Mouse (Mus musculus) left cerebral cortex, adult 11 months (tissue): ENCODE data around the gene Zfp277.

Experiments used
- DNase-seq: peaks from one replicate; pipeline ENCODE4 v3.0.0; 2022; ENCODE audit warnings: low spot score

Gene Zfp277

GRCm38 (mm10) chr12:40445648-40446449 is at the start of gene Zfp277, which contains the start of gene Dock4:
Gene Zfp277, minus strand, starts transcription at chr12:40445902.
Gene Dock4, plus strand, starts transcription at chr12:40445952.
- DNase-seq = peak; percentile 99

DNA sequence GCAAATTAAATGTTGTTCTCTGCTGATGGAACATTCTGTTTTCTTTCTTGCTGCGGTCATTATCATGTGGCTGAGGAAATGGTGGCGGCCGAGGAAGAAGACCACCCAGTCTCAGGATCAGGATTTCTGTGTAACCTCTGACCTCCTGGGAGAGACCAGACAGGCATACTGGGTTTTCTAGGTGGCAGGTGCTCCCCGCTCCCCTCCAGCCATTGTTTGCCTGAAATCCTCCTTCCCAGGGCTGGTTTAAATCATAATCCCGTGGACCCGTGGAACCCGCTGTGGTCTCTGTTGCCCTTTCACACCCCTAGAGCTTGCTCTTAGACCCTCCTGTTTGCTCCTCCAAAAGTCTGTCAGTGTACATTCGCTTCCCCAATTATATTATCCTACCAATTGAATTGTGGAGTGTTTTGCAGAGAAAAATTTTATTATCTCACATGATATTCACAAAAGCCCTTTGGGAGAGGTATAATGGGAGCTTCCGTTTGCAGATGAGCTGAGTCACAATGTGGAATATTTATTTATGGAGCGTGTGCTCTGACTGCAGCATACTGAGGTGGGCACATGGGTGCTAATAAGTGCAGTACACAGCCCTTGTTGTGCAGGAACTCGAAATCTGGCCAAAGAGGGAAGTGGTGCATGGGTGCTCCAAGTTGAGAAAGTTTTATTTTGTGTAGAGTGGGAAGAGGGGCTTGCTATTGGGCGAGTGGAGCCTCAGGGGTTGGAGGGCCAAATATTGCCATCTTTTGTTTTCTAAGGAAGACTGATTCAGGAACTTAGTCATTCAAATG is 40.5 kb upstream of the Zfp277 start:
- DNase-seq = no peak

DNA sequence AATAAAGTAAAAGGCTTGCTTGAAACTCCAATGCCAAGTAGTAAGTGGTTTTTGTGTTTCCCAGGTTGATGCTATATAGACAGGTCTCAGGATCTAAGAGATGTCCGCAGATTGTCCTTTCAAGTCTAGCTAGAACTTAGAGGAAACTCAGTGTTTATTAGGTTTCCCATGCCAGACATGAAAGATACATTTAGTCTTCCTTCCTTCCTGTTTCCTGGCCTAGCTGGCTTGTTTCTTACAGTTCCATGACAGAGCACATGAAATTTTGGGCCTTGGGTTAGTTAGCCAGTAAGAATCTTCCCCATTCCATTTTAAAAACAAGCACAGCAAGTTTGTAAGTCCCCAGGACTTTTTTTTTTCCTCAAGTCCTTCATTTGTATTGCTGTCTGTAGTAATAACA is 39.5 kb upstream of the Zfp277 start:
- no peak for DNase-seq

GRCm38 (mm10) chr12:40484224-40484623 is 38.5 kb upstream of the Zfp277 start:
- peak; percentile 27 for DNase-seq

DNA sequence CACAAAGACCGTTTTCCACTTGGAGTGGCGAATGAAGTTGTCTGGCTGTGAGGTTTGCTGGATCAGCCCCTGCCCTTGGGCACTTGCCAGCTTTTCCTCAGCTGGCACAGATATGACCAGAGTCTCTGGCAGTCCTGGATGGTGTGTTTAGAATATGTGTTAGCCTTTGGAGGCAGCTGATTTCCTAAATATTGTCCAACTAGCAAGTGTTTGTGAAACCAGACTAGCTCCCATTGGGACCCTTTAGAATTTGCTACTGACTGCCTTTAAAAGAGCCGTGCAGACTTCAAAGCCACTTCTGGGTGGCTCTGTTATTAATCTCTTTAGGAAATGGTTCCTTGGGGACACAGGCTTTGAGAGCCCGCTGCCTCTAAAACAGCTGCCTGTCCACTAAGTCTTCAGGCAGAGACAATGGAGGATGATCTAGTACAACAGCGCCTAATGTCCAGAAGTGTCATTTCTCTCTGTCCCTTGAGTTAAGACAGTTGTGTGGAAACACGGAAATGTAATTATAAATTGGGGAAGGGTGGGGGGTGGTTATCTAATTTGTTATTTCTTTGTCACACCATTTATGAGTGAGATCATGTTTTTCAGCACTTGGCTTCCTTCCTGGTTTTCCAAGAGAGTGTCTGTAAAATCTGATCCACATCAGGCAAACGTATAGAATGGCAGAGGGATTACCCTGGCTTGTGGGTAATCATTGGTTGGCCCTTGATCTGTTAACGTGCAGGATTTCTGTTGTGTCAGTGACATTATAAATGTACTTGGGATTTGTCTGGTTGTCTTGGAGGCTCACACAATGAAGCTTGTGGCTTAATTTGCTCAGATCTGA is 32.1 kb upstream of the Zfp277 start:
- DNase-seq = no peak

DNA sequence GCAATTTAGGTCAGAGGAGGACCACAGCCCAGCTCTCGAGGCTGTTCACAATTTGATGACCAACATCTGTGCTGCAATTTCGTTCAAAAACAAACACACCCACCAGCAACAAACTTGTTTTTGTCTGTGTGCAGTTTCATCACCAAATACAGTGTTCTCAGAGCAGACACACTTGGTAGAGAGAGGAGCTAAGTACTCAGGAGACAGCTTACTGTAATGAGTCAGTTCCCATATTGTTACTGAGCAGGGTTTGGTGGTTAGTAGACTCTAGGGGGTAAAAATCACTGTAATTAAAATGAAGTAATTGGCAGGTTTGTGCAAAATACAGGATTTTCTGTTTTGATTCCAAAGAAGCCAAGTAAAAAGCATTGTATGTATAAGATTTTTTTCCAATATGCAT is 28.0 kb upstream of the Zfp277 start:
- DNase-seq = no peak

DNA sequence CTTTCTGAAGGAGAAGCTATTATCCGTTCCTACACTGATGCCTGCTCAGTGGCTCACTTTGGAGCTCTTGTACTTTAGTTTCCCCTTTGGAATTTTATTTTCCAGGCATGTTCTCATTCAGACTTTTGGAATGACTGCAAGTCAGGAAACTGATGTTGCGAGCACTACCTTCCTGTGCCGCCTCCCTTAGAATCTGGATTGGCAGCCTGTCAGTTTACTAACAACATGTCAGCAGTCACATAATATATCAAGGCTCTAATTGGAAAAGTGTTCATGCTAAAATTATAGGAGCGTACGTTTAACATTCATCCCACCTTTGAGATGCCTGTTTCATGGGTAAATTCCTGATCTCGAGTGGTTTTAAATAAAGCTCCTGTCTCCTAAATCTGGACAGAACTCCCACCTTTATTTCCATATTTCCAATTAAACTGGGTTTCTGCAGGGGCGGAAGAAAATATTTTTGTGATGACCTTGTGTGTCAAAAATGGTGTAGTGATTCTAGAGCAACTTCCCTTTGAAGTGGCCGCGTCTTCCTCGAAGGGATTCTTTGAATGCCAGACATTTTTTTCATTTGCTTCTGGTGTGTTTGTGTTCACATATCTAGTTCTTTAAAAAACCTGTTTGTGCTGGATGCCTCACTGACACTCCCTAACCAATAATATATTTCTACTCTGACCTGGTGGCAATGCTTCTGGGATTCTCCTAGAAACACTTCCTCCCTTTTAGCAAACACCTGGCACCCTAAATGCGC is 26.1 kb upstream of the Zfp277 start:
- DNase-seq = no peak

- no peak for DNase-seq
Observed at GRCm38 (mm10) chr12:40469009-40469408, 23.3 kb upstream of the Zfp277 start.

DNA sequence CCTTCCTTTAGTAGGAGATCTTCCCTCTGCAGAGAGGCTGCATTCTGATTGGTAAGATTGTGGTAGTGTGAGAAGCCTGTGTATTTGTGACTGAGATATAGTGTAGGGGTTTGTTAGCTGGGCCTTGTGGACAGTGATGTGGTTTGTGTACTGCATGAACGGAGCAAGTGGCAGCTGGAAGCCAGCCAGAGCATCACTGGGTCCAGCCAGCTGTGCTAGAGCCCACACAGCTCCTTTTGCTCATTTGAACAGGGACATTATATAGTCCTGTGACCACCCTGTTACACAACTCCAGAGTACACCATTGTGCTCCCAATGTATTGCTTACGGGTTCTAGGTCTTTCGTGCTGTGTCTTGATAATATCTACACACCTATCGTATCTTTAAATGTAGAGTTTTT is 22.5 kb upstream of the Zfp277 start:
- DNase-seq = peak; percentile 47

DNA sequence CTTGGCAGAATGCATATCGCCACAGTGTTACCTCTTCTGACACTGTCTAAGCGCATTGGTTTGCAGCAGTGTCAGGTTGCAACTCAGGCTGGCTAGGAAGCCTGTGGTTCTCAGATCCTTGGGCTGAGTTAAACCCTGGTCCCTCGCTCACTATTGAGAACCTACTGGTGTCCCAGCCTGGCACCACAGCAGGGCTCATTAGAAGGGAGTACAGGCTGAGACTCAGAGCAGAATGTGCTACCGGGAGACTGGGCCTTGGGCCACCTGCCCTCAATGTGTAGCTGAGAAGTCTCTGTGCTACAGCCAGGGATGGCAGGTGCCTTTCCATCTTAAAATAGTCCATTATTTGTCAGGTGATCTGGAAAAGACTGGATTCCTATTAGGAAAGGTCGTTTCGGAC is 18.6 kb upstream of the Zfp277 start:
- peak; percentile 23 for DNase-seq

- no peak for DNase-seq
Observed at GRCm38 (mm10) chr12:40463828-40464227, 18.1 kb upstream of the Zfp277 start.

DNA sequence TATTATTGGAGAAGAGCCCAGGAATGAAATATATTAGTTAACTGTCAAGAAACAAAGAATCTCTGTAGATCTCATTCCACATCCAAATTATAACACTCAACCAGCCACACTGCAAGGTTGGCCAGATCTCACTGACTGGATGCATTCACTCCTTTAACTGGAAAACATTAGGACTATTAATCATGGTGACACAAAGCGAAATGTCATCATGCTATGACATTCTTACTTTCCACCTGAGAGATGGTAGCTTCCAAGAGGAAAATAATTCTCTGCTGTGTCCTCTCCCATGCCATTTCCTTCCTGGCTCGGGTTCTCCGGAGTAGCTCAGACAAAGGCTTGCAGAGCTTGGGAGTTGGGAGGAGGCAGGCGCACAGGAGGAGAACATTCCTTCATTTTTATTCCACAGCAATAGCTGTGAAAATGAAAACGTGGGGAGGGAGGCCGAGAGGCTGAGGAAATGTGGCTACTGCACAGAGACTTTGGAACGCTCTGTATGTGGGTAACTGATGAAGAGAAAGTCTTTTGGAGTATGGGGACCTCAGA is 17.1 kb upstream of the Zfp277 start:
- no peak for DNase-seq

DNA sequence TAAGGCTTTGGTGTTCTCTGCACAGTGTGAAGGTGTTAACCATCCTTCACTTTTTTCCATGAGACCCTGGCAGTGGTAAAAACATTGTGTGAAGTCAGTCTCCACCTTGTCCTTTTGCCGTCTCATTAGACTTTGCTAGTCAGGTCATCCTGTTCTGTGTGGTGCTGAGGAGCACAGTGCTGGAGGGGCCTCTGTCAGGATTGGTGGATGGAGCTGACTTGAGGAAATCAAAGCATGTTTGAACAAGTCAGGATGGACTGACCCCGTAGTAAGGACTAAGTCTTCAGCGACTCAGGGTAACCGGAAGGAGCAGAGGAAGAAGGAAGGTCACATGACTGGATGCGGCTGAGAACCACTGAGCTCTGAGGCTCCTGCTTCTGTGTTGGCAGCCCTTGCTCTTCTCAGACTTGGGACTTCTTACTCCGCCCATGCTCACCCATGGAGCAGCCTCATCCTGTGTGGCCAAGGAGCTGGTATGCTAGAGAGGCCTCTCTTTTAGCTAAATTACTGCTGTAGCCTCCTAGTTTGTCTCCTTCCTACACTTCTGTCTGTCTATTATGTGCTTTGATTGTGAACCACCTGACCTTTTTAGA is 14.1 kb upstream of the Zfp277 start:
- no peak for DNase-seq

GRCm38 (mm10) chr12:40458977-40459376 is 13.3 kb upstream of the Zfp277 start:
- no peak for DNase-seq

GRCm38 (mm10) chr12:40456517-40456916 is 10.8 kb upstream of the Zfp277 start:
- DNase-seq = no peak

DNA sequence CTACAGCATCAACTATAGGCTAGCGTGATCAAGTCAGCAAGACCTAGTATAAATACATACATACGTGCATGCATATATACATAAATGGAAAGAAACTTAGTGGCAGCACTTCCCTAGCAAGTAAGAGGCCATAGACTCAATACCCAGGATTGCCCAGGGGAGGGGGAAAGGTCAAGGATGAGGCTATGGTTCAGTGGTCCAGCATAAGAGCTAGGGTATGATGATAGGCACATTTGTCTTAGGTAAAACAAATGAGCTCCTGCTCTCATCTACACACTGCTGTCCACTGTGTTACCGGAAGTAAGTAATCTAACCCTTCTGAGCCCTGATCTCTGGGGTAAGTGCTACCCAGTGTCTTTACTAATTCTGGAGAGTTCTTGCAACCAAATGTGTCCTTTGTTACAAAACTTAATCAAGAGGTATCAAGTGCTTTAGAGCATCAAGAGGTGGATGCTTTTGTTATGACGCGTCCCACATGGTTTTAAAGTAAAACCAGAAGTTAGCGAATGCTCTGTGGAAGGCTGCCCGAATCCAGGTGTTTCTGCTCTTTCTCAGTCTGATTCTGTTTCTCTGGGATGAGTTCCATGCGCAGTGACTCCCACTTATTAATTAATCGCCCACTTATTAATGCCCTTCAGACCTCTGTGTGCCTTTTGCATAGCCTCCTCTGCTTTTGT is 3.6 kb upstream of the Zfp277 start:
- no peak for DNase-seq

GRCm38 (mm10) chr12:40447561-40448355 is 2.1 kb upstream of the Zfp277 start:
- no peak for DNase-seq

DNA sequence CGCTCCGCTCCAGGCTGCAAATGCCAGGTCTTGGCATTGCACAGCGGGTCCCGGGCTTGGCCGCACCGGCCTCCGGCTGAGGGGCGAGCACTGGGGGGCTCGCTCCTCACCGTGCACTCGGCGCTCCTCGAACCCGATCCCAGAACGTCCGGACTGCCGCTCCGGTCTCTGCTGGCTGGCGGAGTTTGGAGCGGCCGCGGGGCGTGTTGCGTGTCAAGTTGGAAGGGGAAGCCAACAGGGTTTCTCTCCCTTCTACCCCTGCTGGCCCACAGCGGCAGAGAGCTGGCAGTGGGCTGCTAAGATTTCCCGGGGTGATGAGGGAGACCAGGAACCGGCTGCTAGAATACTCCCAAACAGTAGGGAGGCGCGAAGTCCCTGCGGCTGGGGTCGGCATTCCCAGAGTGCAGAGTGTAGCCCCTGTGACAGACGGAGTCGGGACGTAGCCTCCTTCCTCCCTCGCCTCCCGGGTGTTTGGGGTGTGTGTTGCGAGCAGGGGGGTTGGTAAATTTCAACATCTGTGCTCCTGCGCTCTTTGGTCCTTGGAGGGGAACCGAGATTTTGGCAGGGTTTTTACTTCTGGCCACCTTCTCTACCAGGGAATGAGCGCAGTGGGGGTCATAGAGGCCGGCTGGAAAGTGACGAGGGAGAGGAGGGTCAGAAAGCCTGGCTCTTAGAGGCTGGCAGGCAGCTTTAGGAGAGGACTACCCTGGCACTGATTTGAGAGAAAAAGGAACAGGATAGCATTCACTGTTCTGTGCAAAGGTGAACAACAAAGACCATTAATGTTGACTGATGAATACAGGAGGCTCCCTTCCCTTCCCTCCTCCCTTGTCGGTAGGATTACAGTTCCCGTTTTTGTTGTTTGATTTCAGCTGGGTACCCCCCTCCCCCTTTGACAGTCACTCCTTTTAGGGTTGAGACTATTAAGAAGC is 1.0 kb upstream of the Zfp277 start:
- DNase-seq = peak; percentile 19
